Mouse (Mus musculus) spleen, adult 2 months (tissue): ENCODE measurements around the gene G6pdx. TPM values are rescaled to one million over a fixed set of nuclear protein-coding genes. Genes with fewer than 3 reads are reported as not detected.
A peak's percentile ranks its signal among the peaks of the same experiment; 100 is the strongest.

Experiments used
- DNase-seq, 2 experiments: peaks; one replicate each; pipeline versions ENCODE4 v3.0.0 to v3.0.0-alpha.2; 2012 to 2021; ENCODE audit warnings: low spot score in 2 of 2, low read depth in 1 of 2
- H3K27ac ChIP-seq: fragments of 200-500 bp; 2 replicates; pipeline ENCODE4 v1.5.1; 2012; ENCODE audit warnings: low read length, inconsistent platforms; ENCODE audit not compliant: insufficient read depth
- H3K27me3 ChIP-seq: fragments of 200-500 bp; 2 replicates; pipeline ENCODE4 v1.6.1; 2012; ENCODE audit warnings: mild to moderate bottlenecking, moderate library complexity, low read length, inconsistent platforms; ENCODE audit not compliant: control insufficient read depth, insufficient read depth
- H3K36me3 ChIP-seq: fragments of 200-500 bp; 2 replicates; pipeline ENCODE4 v1.6.1; 2012; ENCODE audit warnings: mild to moderate bottlenecking, low read length, inconsistent platforms; ENCODE audit not compliant: control insufficient read depth, insufficient read depth
- H3K4me1 ChIP-seq: fragments of 200-500 bp; 2 replicates; pipeline ENCODE4 v1.6.1; 2011; ENCODE audit warnings: inconsistent platforms; ENCODE audit not compliant: control insufficient read depth, insufficient read depth, insufficient read length
- H3K4me3 ChIP-seq: fragments of 200-500 bp; 2 replicates; pipeline ENCODE4 v1.5.1; 2011; ENCODE audit warnings: mild to moderate bottlenecking, inconsistent platforms; ENCODE audit not compliant: insufficient read depth, insufficient read length; ENCODE audit errors: extremely low read depth
- CTCF ChIP-seq: fragments of 200-500 bp; IDR thresholded peaks from 2 replicates; pipeline ENCODE4 v1.5.1; 2011; ENCODE audit warnings: mild to moderate bottlenecking, inconsistent platforms; ENCODE audit not compliant: insufficient read depth, insufficient read length, insufficient replicate concordance; ENCODE audit errors: extremely low read depth
- POLR2A ChIP-seq: fragments of 200-500 bp; IDR thresholded peaks from 2 replicates; pipeline ENCODE4 v1.6.1; 2011; ENCODE audit warnings: low read depth, low read length, inconsistent platforms
- WGBS: fragments of 180-500 bp; shearing (Covaris S2); methylation state at CpG from one replicate; pipeline ENCODE4 v1.1.7; 2018; 5-methylcytosine and 5-hydroxymethylcytosine counted together
- polyA plus RNA-seq: library from polyadenylated mRNA; depleted of rRNA; stranded (reverse); fragments of >200 nt; gene quantifications from 2 replicates; pipeline ENCODE4 v1.2.3, GENCODE M21; 2012; rRNA removed

Gene G6pdx
- polyA plus RNA-seq, 1 experiment, result 18.9 TPM

GRCm38 (mm10) chrX:74388153-74388552 lies 40.8 kb downstream of the G6pdx start:
- peaks cover 8% of the 10 kb centered on the region; the same call in 1 of the 2 replicates for H3K36me3 ChIP-seq
- H3K4me1 ChIP-seq, result 0 out of 2 replicates have a peak, but pooled peaks cover 2% of the 10 kb centered on the region
- H3K27ac ChIP-seq, result no peak overlapping the region
- DNase-seq, result no peak
- no peak for TF ChIP-seq POLR2A
- TF ChIP-seq CTCF, result no peak
- H3K4me3 ChIP-seq, result no peak overlapping the region
- H3K27me3 ChIP-seq, result no peaks in the 10 kb centered on the region

- TF ChIP-seq CTCF (no peak), POLR2A (no peak)
- H3K27ac ChIP-seq, result no peak overlapping the region
- H3K27me3 ChIP-seq, result no peaks in the 10 kb centered on the region
- no peaks in the 10 kb centered on the region for H3K4me1 ChIP-seq
- WGBS, result 79% methylated on average over 2 of the region's 2 CpGs
- H3K4me3 ChIP-seq, result no peak overlapping the region
- DNase-seq, result no peak
- peaks cover 8% of the 10 kb centered on the region; the same call in 1 of the 2 replicates for H3K36me3 ChIP-seq
These were observed 44.5 kb downstream of the G6pdx start for GRCm38 (mm10) chrX:74384451-74384850.

GRCm38 (mm10) chrX:74372888-74373549 lies 56.0 kb downstream of the G6pdx start, which contains the start of the genes Ubl4a and Slc10a3:
Gene Ubl4a, minus strand, starts transcription at chrX:74373218.
Gene Slc10a3, minus strand, starts transcription at chrX:74373349.
- WGBS, result 33% methylated on average over 32 of the region's 32 CpGs
- H3K4me3 ChIP-seq, result peak within 1 kb of the TSS; percentile 70
- no peaks in the 10 kb centered on the region for H3K4me1 ChIP-seq
- H3K27me3 ChIP-seq, result no peaks in the 10 kb centered on the region
- H3K36me3 ChIP-seq, result no peaks in the 10 kb centered on the region; the same call in 1 of the 2 replicates
- no peak for TF ChIP-seq CTCF
- peak; percentile 51 for TF ChIP-seq POLR2A
- H3K27ac ChIP-seq, result peak within 1 kb of the TSS; percentile 52
- DNase-seq, result peak; percentile 85 to 86

- Histone ChIP-seq H3K27ac (peak overlapping the region; percentile 64), H3K36me3 (peaks cover 1% of the 10 kb centered on the region; the same call in 1 of the 2 replicates), H3K4me3 (peak overlapping the region; percentile 64), H3K27me3 (no peaks in the 10 kb centered on the region), H3K4me1 (peaks cover 5% of the 10 kb centered on the region; the same call in 1 of the 2 replicates)
- peak; percentile 29 to 66 for DNase-seq
- WGBS, result 28% methylated on average over 49 of the region's 49 CpGs
- TF ChIP-seq POLR2A (no peak), CTCF (no peak)
These were observed 60.6 kb downstream of the G6pdx start for GRCm38 (mm10) chrX:74368209-74368909.

GRCm38 (mm10) chrX:74367512-74367911 lies 61.5 kb downstream of the G6pdx start:
- Histone ChIP-seq H3K27ac (no peak overlapping the region), H3K27me3 (no peaks in the 10 kb centered on the region), H3K4me1 (peaks cover 5% of the 10 kb centered on the region; the same call in 1 of the 2 replicates), H3K36me3 (peaks cover 1% of the 10 kb centered on the region; the same call in 1 of the 2 replicates), H3K4me3 (peak overlapping the region; percentile 64)
- TF ChIP-seq POLR2A, result no peak
- TF ChIP-seq CTCF, result no peak
- no peak for DNase-seq
- 68% methylated on average over 10 of the region's 10 CpGs for WGBS

Other genes starting within 250 kb of the G6pdx start
- 499 and 568 TPM in 2 replicates for gene Flna, start 179.4 kb downstream of the G6pdx start, polyA plus RNA-seq
- gene Emd, start 174.5 kb downstream of the G6pdx start, polyA plus RNA-seq, result 41.6 and 54.5 TPM in 2 replicates
- gene Rpl10, start 158.4 kb downstream of the G6pdx start, polyA plus RNA-seq, result 1,039 and 1,194 TPM in 2 replicates
- gene Taz, start 147.3 kb downstream of the G6pdx start, polyA plus RNA-seq, result 87.5 and 113 TPM in 2 replicates
- gene Dnase1l1, start 146.9 kb downstream of the G6pdx start, polyA plus RNA-seq, result 12.0 and 14.0 TPM in 2 replicates
- 267 and 342 TPM in 2 replicates for gene Atp6ap1, start 132.1 kb downstream of the G6pdx start, polyA plus RNA-seq
- gene Gdi1, start 124.2 kb downstream of the G6pdx start, polyA plus RNA-seq, result 182 and 192 TPM in 2 replicates
- gene Fam50a, start 116.2 kb downstream of the G6pdx start, polyA plus RNA-seq, result 13.4 and 14.5 TPM in 2 replicates
- gene Plxna3, start 100.1 kb downstream of the G6pdx start, polyA plus RNA-seq, result 12.1 and 12.3 TPM in 2 replicates
- gene Lage3, start 75.6 kb downstream of the G6pdx start, polyA plus RNA-seq, result 28.1 and 29.0 TPM in 2 replicates
- 24.1 and 24.5 TPM in 2 replicates for gene Ubl4a, start 56.0 kb downstream of the G6pdx start, polyA plus RNA-seq
- gene Slc10a3, start 55.8 kb downstream of the G6pdx start, polyA plus RNA-seq, result 14.0 and 15.0 TPM in 2 replicates
- 25.4 and 32.9 TPM in 2 replicates for gene Fam3a, start 35.9 kb downstream of the G6pdx start, polyA plus RNA-seq
- gene Ikbkg, start 35.9 kb downstream of the G6pdx start, polyA plus RNA-seq, result 10.1 and 14.7 TPM in 2 replicates
- not detected in 2 replicates for gene Gm6880, start 52.2 kb upstream of the G6pdx start, polyA plus RNA-seq
- gene Olfr1326-ps1, start 145.7 kb upstream of the G6pdx start, polyA plus RNA-seq, result not detected in 2 replicates
- gene Olfr1325, start 163.5 kb upstream of the G6pdx start, polyA plus RNA-seq, result not detected in 2 replicates
- gene Gm5640, start 216.4 kb upstream of the G6pdx start, polyA plus RNA-seq, result not detected in 2 replicates